Mouse (Mus musculus) hindbrain, embryonic 14.5 days (tissue): ENCODE measurements around the gene Mrpl34. TPM values are rescaled to one million over a fixed set of nuclear protein-coding genes. Genes with fewer than 3 reads are reported as not detected.

Experiments
- ATAC-seq: fragments of 200-750 bp; cut with Nextera tagmentation; 2 replicates; pipeline ENCODE4 v1.8.0; 2017; ENCODE audit warnings: moderate number of reproducible peaks, mild to moderate bottlenecking, moderate TSS enrichment, moderate library complexity; ENCODE audit not compliant: low FRiP score
- DNase-seq: peaks from one replicate; pipeline ENCODE4 v3.0.0-alpha.2; 2015; ENCODE audit warnings: low spot score
- H3K27ac ChIP-seq: fragments of 300-500 bp; sonication (generic); 2 replicates; pipeline ENCODE4 v1.5.1; 2014; ENCODE audit warnings: mild to moderate bottlenecking, moderate library complexity
- H3K27me3 ChIP-seq: fragments of 300-500 bp; sonication (generic); 2 replicates; pipeline ENCODE4 v1.6.1; 2014; ENCODE audit warnings: mild to moderate bottlenecking, low read length, mixed read lengths; ENCODE audit not compliant: control insufficient read depth, insufficient read depth
- H3K36me3 ChIP-seq: fragments of 300-500 bp; sonication (generic); replicated peaks from 2 replicates; pipeline ENCODE4 v1.6.1; 2014; ENCODE audit not compliant: control insufficient read depth, insufficient read depth
- H3K4me1 ChIP-seq: fragments of 300-500 bp; sonication (generic); replicated peaks from 2 replicates; pipeline ENCODE4 v1.6.1; 2014; ENCODE audit warnings: antibody characterized with exemption, low read length, mixed read lengths; ENCODE audit not compliant: control insufficient read depth, insufficient read depth
- H3K4me2 ChIP-seq: fragments of 300-500 bp; sonication (generic); replicated peaks from 2 replicates; pipeline ENCODE4 v1.6.1; 2014; ENCODE audit warnings: mild to moderate bottlenecking, moderate library complexity
- H3K4me3 ChIP-seq: fragments of 300-500 bp; sonication (generic); replicated peaks from 2 replicates; pipeline ENCODE4 v1.5.1; 2014; ENCODE audit warnings: mild to moderate bottlenecking, low read length
- H3K9ac ChIP-seq: fragments of 300-500 bp; sonication (generic); 2 replicates; pipeline ENCODE4 v1.6.1; 2014
- H3K9me3 ChIP-seq: fragments of 300-500 bp; sonication (generic); 2 replicates; pipeline ENCODE4 v1.6.1; 2016; ENCODE audit warnings: low read length; ENCODE audit not compliant: control insufficient read depth
- whole genome bisulfite sequencing: fragments of 180-500 bp; shearing (Covaris S2); extraction: QIAGEN DNeasy Blood & Tissue Kit; methylation state at CpG from one replicate; pipeline ENCODE4 v1.1.7; 2014; 5-methylcytosine and 5-hydroxymethylcytosine counted together
- polyA plus RNA-seq: library from polyadenylated mRNA; unstranded; fragments of >200 nt; fragmentation: Nextera tagmentation; extraction: Ambion mirVana; gene quantifications from 2 replicates; pipeline ENCODE4 v1.2.1, GENCODE M21; 2014

Gene Mrpl34
- polyA plus RNA-seq, 1 experiment from 2014 or later, result 195 TPM

GRCm38 (mm10) chr8:71497881-71498501, 33.2 kb downstream of the Mrpl34 start:
- Histone ChIP-seq H3K4me1 (no peaks in the 10 kb centered on the region), H3K36me3 (peaks cover 13% of the 10 kb centered on the region; the same call in 1 of the 2 replicates), H3K27ac (no peak overlapping the region), H3K4me3 (no peak overlapping the region), H3K4me2 (no peak overlapping the region), H3K27me3 (no peaks in the 10 kb centered on the region), H3K9me3 (no peaks in the 10 kb centered on the region), H3K9ac (no peak overlapping the region)
- ATAC-seq (no peak), DNase-seq (no peak)
- 27% methylated on average over 15 of the region's 15 CpGs for WGBS

DNA sequence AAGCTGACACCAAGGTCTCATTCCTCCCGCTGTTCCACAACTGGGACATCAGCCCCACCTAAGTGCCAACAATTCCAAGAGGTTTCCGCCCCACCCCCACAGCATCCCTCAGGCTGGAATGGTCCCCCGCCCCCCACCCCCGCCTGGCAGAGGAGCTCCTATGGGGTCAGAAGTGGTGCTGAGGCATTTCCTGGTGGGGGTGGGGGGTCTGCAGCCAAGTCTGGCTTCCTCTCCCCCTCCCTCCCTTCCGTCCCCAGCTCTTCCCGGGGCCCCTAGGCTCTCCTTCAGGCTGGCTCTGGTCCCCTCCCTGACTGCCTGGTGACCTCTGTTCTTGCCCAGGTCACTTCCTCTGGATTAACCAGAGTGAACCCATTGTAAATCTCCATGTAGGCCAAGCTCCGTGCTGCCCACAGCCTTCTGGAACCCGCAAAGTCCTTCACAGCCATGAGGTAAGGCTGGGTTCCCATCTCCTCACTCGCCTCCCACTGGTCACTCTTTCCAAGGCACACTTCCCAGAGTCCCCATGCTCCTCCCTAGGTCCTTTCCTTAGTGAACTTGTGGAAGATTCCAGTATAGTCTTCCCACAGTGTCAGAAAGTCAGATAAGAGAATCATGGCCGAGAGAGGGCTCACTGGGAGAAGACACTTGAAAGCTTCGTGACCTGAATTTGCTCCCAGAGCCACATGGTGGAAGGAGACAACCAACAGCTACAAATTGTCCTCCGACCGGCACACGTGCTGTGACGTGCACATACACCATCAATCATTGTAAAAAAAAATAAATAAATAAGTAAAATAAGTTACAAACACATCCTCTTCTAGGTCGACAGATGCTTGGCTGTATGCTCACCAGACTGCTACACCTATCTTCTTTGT, 34.3 kb downstream of the Mrpl34 start:
- DNase-seq (no peak), ATAC-seq (no peak)
- H3K27me3 ChIP-seq, result no peaks in the 10 kb centered on the region
- H3K4me3 ChIP-seq, result no peak overlapping the region
- H3K36me3 ChIP-seq, result peaks cover 4% of the 10 kb centered on the region; the same call in 1 of the 2 replicates
- WGBS, result 44% methylated on average over 15 of the region's 16 CpGs
- H3K9me3 ChIP-seq, result no peaks in the 10 kb centered on the region
- no peaks in the 10 kb centered on the region for H3K4me1 ChIP-seq
- no peak overlapping the region for H3K27ac ChIP-seq
- no peak overlapping the region for H3K4me2 ChIP-seq
- H3K9ac ChIP-seq, result no peak overlapping the region

GRCm38 (mm10) chr8:71504349-71504748, 39.6 kb downstream of the Mrpl34 start:
- WGBS, result 92% methylated on average over 4 of the region's 4 CpGs
- peaks cover 42% of the 10 kb centered on the region for H3K27me3 ChIP-seq
- no peak overlapping the region for H3K4me2 ChIP-seq
- DNase-seq (no peak), ATAC-seq (no peak)
- H3K4me3 ChIP-seq, result no peak overlapping the region
- H3K27ac ChIP-seq, result no peak overlapping the region
- no peak overlapping the region for H3K9ac ChIP-seq
- no peaks in the 10 kb centered on the region for H3K36me3 ChIP-seq
- peaks cover 10% of the 10 kb centered on the region for H3K4me1 ChIP-seq
- H3K9me3 ChIP-seq, result no peaks in the 10 kb centered on the region

- DNase-seq (no peak), ATAC-seq (no peak)
- Histone ChIP-seq H3K4me2 (no peak overlapping the region), H3K9ac (no peak overlapping the region), H3K27ac (no peak overlapping the region), H3K9me3 (no peaks in the 10 kb centered on the region), H3K27me3 (peaks cover 47% of the 10 kb centered on the region), H3K4me3 (no peak overlapping the region), H3K4me1 (peaks cover 10% of the 10 kb centered on the region), H3K36me3 (no peaks in the 10 kb centered on the region)
- WGBS, result 92% methylated on average over 4 of the region's 4 CpGs
Observed at GRCm38 (mm10) chr8:71505326-71505725, 40.6 kb downstream of the Mrpl34 start.

DNA sequence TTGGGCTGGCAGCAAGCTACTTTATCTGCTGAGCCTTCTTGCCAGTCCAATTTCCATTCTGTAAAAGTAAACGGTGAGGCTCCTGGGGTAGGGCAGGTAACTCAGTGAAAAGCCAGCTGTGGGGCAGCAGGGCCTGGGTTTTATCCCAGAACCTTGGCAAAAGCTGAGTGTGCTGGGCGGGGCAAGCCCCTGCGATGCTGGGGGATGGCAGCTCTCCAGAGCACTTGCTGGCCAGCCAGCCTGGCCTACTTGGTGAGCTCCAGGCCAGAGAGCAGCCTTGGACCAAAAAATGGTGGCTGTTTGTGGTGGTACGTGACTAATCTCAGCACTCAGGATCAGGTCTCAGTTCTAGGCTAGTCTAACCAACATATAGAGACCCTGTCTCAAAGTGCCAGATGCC, 41.2 kb downstream of the Mrpl34 start:
- DNase-seq (no peak), ATAC-seq (no peak)
- Histone ChIP-seq H3K4me1 (peaks cover 10% of the 10 kb centered on the region), H3K36me3 (no peaks in the 10 kb centered on the region), H3K27ac (no peak overlapping the region), H3K27me3 (peaks cover 47% of the 10 kb centered on the region), H3K9me3 (no peaks in the 10 kb centered on the region), H3K4me3 (no peak overlapping the region), H3K4me2 (no peak overlapping the region), H3K9ac (no peak overlapping the region)
- 80% methylated on average over 4 of the region's 4 CpGs for WGBS

DNA sequence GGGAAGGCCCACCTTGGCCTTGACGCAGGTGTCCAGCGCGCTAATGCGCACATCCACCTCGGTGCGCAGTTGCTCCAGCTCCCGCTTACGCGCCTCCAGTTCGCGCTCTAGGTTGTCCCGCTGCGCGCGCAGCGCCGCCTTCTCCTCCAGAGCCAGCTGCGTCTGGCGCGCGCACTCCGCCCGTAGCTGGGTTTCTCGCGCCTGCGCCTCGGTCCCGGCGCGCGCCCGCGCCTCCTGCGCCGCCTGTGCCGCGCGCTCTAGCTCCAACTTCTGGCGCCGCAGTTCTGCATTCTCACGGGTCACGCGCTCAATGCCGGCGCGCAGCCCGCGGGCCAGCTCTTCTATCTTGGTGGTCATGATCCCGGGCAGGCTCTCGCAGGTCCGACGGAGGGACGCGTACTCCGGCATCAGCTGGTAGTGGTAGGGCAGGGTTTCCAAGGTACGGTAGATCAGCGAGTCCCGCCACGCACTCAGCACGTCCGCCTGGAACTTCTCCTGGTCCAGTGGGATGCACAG, 42.9 kb downstream of the Mrpl34 start:
- Histone ChIP-seq H3K4me3 (peak overlapping the region; percentile 37), H3K9me3 (no peaks in the 10 kb centered on the region), H3K9ac (peak overlapping the region; percentile 54), H3K4me1 (peaks cover 10% of the 10 kb centered on the region), H3K27ac (no peak overlapping the region), H3K36me3 (no peaks in the 10 kb centered on the region), H3K4me2 (peak overlapping the region; percentile 68), H3K27me3 (peaks cover 49% of the 10 kb centered on the region)
- peak; percentile 82 for ATAC-seq
- under 1% methylated on average over 61 of the region's 61 CpGs for WGBS
- DNase-seq, result peak; percentile 89

DNA sequence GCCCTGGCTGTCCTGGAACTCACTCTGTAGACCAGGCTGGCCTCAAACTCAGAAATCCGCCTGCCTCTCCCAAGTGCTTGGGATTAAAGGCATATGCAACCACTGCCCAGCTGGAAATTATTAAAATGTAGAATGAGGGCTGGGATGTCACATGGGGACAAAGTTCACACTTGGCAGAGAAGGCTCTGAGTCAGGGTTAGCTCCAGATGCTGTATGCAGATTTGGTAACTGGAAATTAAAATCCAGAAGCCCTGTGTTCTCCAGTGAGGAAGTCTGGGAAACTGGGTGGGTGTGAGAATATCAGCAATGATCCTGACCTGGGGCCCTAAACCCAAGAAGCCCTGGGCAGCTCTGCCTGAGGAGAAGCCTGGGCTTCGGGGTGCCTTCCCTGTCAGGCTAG, 44.6 kb downstream of the Mrpl34 start:
- H3K4me2 ChIP-seq, result no peak overlapping the region
- peaks cover 10% of the 10 kb centered on the region for H3K4me1 ChIP-seq
- no peak overlapping the region for H3K27ac ChIP-seq
- no peaks in the 10 kb centered on the region for H3K36me3 ChIP-seq
- H3K4me3 ChIP-seq, result no peak overlapping the region
- 70% methylated on average over 2 of the region's 2 CpGs for WGBS
- H3K9me3 ChIP-seq, result no peaks in the 10 kb centered on the region
- H3K27me3 ChIP-seq, result peaks cover 49% of the 10 kb centered on the region
- DNase-seq (no peak), ATAC-seq (no peak)
- H3K9ac ChIP-seq, result no peak overlapping the region

DNA sequence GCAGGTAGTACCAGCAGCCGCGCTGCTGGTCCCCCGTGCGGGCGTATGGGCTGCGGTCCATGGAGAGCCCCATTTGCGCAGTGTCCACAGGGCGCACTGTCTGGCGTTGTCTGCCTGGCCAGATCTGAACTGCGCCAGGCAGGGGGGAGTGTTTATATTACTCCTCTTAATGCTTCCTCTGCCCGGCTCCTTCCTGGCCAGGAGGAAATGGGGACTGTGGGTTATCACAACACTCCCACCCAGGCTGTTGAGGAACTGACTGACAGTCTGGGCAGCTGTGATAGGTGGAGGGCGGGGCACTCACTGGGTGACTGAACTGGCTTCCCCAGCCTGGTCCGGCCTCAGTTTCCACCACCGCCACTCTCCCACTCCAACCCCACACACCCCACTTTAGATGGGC, 46.9 kb downstream of the Mrpl34 start, which contains the start of gene Plvap:
Gene Plvap (minus strand): TSS at position 109 of the 400 bp plus-strand sequence.
- peaks cover 32% of the 10 kb centered on the region for H3K27me3 ChIP-seq
- no peak for DNase-seq
- no peaks in the 10 kb centered on the region for H3K36me3 ChIP-seq
- 71% methylated on average over 14 of the region's 14 CpGs for WGBS
- no peak within 1 kb of the TSS for H3K4me2 ChIP-seq
- no peak within 1 kb of the TSS for H3K27ac ChIP-seq
- H3K9ac ChIP-seq, result no peak within 1 kb of the TSS
- peaks cover 10% of the 10 kb centered on the region for H3K4me1 ChIP-seq
- no peak for ATAC-seq
- H3K4me3 ChIP-seq, result no peak within 1 kb of the TSS
- no peaks in the 10 kb centered on the region for H3K9me3 ChIP-seq

- no peaks in the 10 kb centered on the region for H3K36me3 ChIP-seq
- peaks cover 17% of the 10 kb centered on the region for H3K27me3 ChIP-seq
- H3K27ac ChIP-seq, result no peak overlapping the region
- no peak overlapping the region for H3K4me3 ChIP-seq
- no peak overlapping the region for H3K4me2 ChIP-seq
- ATAC-seq (no peak), DNase-seq (no peak)
- no peak overlapping the region for H3K9ac ChIP-seq
- H3K9me3 ChIP-seq, result no peaks in the 10 kb centered on the region
- 0 out of 2 replicates have a peak, but pooled peaks cover under 1% of the 10 kb centered on the region for H3K4me1 ChIP-seq
- 74% methylated on average over 15 of the region's 15 CpGs for WGBS
Observed at GRCm38 (mm10) chr8:71513018-71513754, 48.4 kb downstream of the Mrpl34 start.
